Mouse (Mus musculus) embryonic fibroblast, embryonic 13.5 days (primary cell): ENCODE results near the gene Cxcl10.

Source experiments
- CTCF ChIP-seq: IDR thresholded peaks from 2 replicates; pipeline ENCODE4 v1.5.1; 2011; ENCODE audit warnings: mild to moderate bottlenecking, control low read depth, low read length, moderate library complexity, borderline replicate concordance; ENCODE audit not compliant: insufficient read depth
- POLR2A ChIP-seq: IDR thresholded peaks from 2 replicates; pipeline ENCODE4 v1.6.1; 2011; ENCODE audit warnings: low read depth, mild to moderate bottlenecking, control low read depth, low read length, moderate library complexity

- TF ChIP-seq POLR2A (peak; percentile 75), CTCF (peak; percentile 25; the same call in 1 of the 2 replicates)
Measured at GRCm38 (mm10) chr5:92309681-92310511, 38.8 kb downstream of the Cxcl10 start, which contains the start of gene Sdad1.
